Mouse (Mus musculus): ENCODE measurements around the gene Prkca.

DNA sequence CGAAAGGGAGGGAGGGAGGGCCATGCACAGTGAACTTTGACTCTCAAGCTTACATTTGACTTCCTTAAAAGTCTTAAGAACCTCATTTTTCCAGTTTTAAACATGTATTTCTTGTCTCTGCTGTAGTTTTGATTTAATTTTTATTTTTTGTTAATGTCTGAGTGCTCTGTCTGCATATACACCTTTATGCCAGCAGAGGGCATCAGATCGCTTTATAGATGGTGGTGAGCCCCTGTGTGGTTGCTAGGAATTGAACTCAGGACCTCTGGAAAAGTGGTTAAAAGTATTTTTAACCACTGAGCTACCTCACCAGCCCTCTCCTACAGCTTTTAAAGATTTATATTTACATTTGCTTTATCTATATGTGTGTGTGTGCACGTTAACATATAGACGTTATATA, 333.3 kb downstream of the Prkca start:
- TF ChIP-seq MAFK (IDR thresholded peaks at IDR 0.05; ENCODE audit: insufficient read depth, low read depth, low read length) (no peak), ZC3H11A (IDR thresholded peaks at IDR 0.05; ENCODE audit: borderline replicate concordance, low read depth, low read length) (peak; percentile 64; the same call in 1 of the 2 replicates), HCFC1 (IDR thresholded peaks at IDR 0.05; ENCODE audit: borderline replicate concordance, insufficient read depth, low read length) (no peak), ZNF384 (IDR thresholded peaks at IDR 0.05; ENCODE audit: low read depth, low read length) (no peak)
